Mouse (Mus musculus) lung, postnatal 0 days (tissue): Measurements from ENCODE around the gene Supt5. TPM values are rescaled to one million over a fixed set of nuclear protein-coding genes. Genes with fewer than 3 reads are reported as not detected.

Source experiments
- ATAC-seq: fragments of 200-750 bp; cut with Nextera tagmentation; 2 replicates; pipeline ENCODE4 v1.8.0; 2017; ENCODE audit warnings: moderate library complexity
- DNase-seq: peaks from one replicate; pipeline ENCODE4 v3.0.0-alpha.2; 2016; ENCODE audit warnings: low spot score
- H3K27ac ChIP-seq: fragments of 300-500 bp; sonication (generic); 2 replicates; pipeline ENCODE4 v1.5.1; 2014; ENCODE audit warnings: antibody characterized with exemption, mild to moderate bottlenecking, low read length, mixed read lengths
- H3K27me3 ChIP-seq: fragments of 300-500 bp; sonication (generic); replicated peaks from 2 replicates; pipeline ENCODE4 v1.6.1; 2014; ENCODE audit warnings: low read length, mixed read lengths; ENCODE audit not compliant: insufficient read depth
- H3K36me3 ChIP-seq: fragments of 300-500 bp; sonication (generic); 2 replicates; pipeline ENCODE4 v1.6.1; 2014; ENCODE audit warnings: low read length, mixed read lengths; ENCODE audit not compliant: insufficient read depth
- H3K4me1 ChIP-seq: fragments of 300-500 bp; sonication (generic); 2 replicates; pipeline ENCODE4 v1.6.1; 2014; ENCODE audit warnings: antibody characterized with exemption, low read depth, low read length, mixed read lengths; ENCODE audit not compliant: insufficient read depth
- H3K4me2 ChIP-seq: fragments of 300-500 bp; sonication (generic); replicated peaks from 2 replicates; pipeline ENCODE4 v1.6.1; 2014; ENCODE audit warnings: low read depth, mild to moderate bottlenecking, low read length, moderate library complexity, mixed read lengths
- H3K4me3 ChIP-seq: fragments of 300-500 bp; sonication (generic); 2 replicates; pipeline ENCODE4 v1.5.1; 2014; ENCODE audit warnings: low read depth, low read length
- H3K9ac ChIP-seq: fragments of 300-500 bp; sonication (generic); replicated peaks from 2 replicates; pipeline ENCODE4 v1.6.1; 2014; ENCODE audit warnings: low read depth, mild to moderate bottlenecking
- H3K9me3 ChIP-seq: fragments of 300-500 bp; sonication (generic); 2 replicates; pipeline ENCODE4 v1.6.1; 2016; ENCODE audit warnings: low read length, mixed read lengths
- CTCF ChIP-seq: IDR thresholded peaks from 2 replicates; pipeline ENCODE4 v1.5.1; 2016; ENCODE audit warnings: antibody characterized with exemption, mild to moderate bottlenecking
- EP300 ChIP-seq: IDR thresholded peaks from 2 replicates; pipeline ENCODE4 v1.6.1; 2016; ENCODE audit warnings: antibody characterized with exemption, mild to moderate bottlenecking, control low read depth
- WGBS: fragments of 180-500 bp; shearing (Covaris S2); extraction: QIAGEN DNeasy Blood & Tissue Kit; methylation state at CpG from one replicate; pipeline ENCODE4 v1.1.7; 2014; 5-methylcytosine and 5-hydroxymethylcytosine counted together
- polyA plus RNA-seq: library from polyadenylated mRNA; unstranded; fragments of >200 nt; fragmentation: Nextera tagmentation; extraction: Ambion mirVana; gene quantifications from 2 replicates; pipeline ENCODE4 v1.2.1, GENCODE M21; 2015

The Supt5 gene
- polyA plus RNA-seq, 1 experiment from 2014 or later: 39.7 TPM

DNA sequence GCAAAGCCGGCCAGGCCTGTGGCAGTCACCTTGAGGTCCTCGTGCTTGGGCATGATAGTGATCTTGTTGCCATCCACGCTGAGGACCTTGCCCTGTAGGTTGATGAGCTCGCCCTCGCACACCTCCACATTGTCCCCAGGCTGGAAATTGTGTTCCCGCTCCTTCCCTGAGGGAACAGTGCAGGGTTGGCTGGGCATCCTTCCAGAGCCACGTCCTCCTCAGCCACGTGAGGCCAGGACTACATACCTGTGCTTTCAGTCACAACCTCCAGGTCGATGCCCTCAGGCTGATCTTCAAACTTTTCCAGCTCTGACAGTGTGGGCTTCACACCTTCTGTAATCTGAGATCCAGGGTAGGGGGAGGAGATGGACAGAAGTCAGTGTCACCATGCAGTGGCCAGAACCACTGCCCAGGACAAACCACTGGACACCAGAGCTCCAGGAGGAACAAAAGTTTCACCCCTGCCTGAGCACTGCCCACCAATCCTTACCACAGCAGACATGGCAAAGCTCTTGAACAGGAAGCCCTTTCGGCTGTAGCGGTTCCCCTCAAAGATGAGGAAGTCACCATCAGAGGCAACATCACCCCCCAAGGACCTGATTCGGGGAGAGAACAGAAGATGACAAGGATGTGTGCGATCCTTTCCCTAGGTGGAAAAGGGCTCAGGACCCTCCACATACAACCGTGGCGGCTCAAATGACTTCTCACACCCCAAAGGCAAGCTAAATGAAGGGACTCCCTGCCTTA, 16.4 kb downstream of the Supt5 start:
- DNase-seq (no peak), ATAC-seq (no peak)
- whole genome bisulfite sequencing: 90% methylated on average over 15 of the region's 15 CpGs
- no peak overlapping the region for H3K4me2 ChIP-seq
- no peak overlapping the region for H3K27ac ChIP-seq
- H3K36me3 ChIP-seq: peaks cover 76% of the 10 kb centered on the region
- TF ChIP-seq EP300 (no peak), CTCF (no peak)
- H3K9me3 ChIP-seq: no peaks in the 10 kb centered on the region
- H3K4me1 ChIP-seq: no peaks in the 10 kb centered on the region
- H3K9ac ChIP-seq: no peak overlapping the region
- no peaks in the 10 kb centered on the region for H3K27me3 ChIP-seq
- H3K4me3 ChIP-seq: no peak overlapping the region

DNA sequence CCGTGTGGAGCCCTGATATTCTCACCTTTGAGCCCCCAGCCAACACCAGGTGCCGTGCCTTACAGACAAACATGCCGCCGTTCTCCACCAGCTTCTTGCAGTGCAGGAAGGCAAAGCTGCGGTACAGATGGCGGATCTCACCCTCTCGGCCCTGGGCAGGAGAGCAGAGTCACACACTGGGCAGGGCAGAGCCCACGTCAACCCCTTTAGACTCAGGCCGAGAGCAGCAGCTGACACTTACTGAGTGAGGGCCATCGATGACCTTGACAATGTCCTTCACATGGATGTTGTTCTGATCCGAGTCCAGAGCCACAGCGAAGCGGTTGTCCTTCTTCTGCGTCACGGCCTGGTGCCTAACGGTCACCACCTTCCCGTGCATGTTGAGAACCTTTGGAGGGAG, 19.8 kb downstream of the Supt5 start:
- DNase-seq: no peak
- Histone ChIP-seq H3K36me3 (peaks cover 74% of the 10 kb centered on the region), H3K9me3 (no peaks in the 10 kb centered on the region), H3K4me2 (no peak overlapping the region), H3K4me1 (no peaks in the 10 kb centered on the region), H3K9ac (no peak overlapping the region), H3K27me3 (no peaks in the 10 kb centered on the region), H3K4me3 (no peak overlapping the region), H3K27ac (no peak overlapping the region)
- ATAC-seq: no peak
- WGBS: 91% methylated on average over 17 of the region's 17 CpGs
- TF ChIP-seq EP300 (no peak), CTCF (no peak)

GRCm38 (mm10) chr7:28318036-28318435, 20.5 kb downstream of the Supt5 start:
- Histone ChIP-seq H3K27me3 (no peaks in the 10 kb centered on the region), H3K4me2 (no peak overlapping the region), H3K27ac (no peak overlapping the region), H3K9me3 (no peaks in the 10 kb centered on the region), H3K4me3 (no peak overlapping the region), H3K36me3 (peaks cover 68% of the 10 kb centered on the region), H3K9ac (no peak overlapping the region), H3K4me1 (no peaks in the 10 kb centered on the region)
- TF ChIP-seq CTCF (no peak), EP300 (no peak)
- ATAC-seq: no peak
- no peak for DNase-seq
- WGBS: 79% methylated on average over 3 of the region's 3 CpGs

GRCm38 (mm10) chr7:28311926-28312543, 26.5 kb downstream of the Supt5 start, which contains the start of gene Timm50:
Timm50 (minus strand) TSS chr7:28312072.
- no peaks in the 10 kb centered on the region for H3K9me3 ChIP-seq
- H3K27me3 ChIP-seq: no peaks in the 10 kb centered on the region
- H3K4me3 ChIP-seq: peak within 1 kb of the TSS; percentile 84
- H3K9ac ChIP-seq: peak within 1 kb of the TSS; percentile 66
- DNase-seq: peak; percentile 99
- peak within 1 kb of the TSS; percentile 48; the same call in 1 of the 2 replicates for H3K27ac ChIP-seq
- peak; percentile 17; the same call in 1 of the 2 replicates for TF ChIP-seq EP300
- peak; percentile 31 for TF ChIP-seq CTCF
- H3K4me1 ChIP-seq: no peaks in the 10 kb centered on the region; the same call in 1 of the 2 replicates
- H3K4me2 ChIP-seq: peak within 1 kb of the TSS; percentile 93
- under 1% methylated on average over 33 of the region's 45 CpGs for WGBS
- peak; percentile 99 for ATAC-seq
- peaks cover 27% of the 10 kb centered on the region; the same call in 1 of the 2 replicates for H3K36me3 ChIP-seq

DNA sequence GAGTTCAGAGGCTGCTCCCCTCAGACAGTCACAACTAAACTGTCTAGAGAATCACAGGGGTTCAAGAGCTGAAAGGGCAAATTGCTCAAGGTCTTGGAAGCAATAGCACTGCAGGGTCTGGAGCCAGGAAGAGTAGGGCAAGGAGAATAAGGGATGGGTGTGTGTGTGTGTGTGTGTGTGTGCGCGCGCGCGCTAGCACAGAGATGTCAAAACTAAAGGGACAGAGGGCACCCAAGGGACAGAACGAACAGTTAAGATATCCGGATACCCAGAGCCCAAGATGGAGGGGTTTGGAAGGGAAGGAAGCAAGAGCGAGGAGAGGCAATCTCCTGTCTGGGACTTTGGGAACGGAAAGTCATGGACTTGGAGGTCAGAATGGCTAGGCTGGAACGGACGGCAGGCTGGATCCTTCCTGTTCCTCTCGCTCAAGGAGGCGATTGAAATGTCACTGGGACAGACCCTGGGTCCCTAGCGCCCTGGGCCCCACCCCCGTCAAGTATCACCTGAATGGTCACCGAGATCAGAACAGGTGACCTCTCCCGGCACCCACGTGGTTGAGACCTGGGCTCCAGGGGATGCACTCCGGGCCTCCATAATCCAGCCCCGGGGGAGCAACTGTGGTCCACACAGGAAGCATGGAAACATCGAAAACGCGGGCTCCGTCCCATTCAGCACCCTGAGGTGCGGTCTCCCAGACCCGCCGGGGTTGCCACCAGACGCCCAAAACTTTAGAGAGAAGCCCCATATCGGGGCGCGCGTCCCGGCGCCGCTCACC, 27.2 kb downstream of the Supt5 start:
- H3K36me3 ChIP-seq: peaks cover 23% of the 10 kb centered on the region; the same call in 1 of the 2 replicates

GRCm38 (mm10) chr7:28309737-28310136, 28.8 kb downstream of the Supt5 start:
- Histone ChIP-seq H3K36me3 (0 out of 2 replicates have a peak, but pooled peaks cover 14% of the 10 kb centered on the region), H3K9me3 (no peaks in the 10 kb centered on the region), H3K27me3 (no peaks in the 10 kb centered on the region), H3K4me1 (no peaks in the 10 kb centered on the region; the same call in 1 of the 2 replicates), H3K27ac (no peak overlapping the region), H3K9ac (no peak overlapping the region), H3K4me3 (no peak overlapping the region), H3K4me2 (no peak overlapping the region)
- TF ChIP-seq EP300 (no peak), CTCF (no peak)
- ATAC-seq: no peak
- 67% methylated on average over 9 of the region's 9 CpGs for WGBS
- DNase-seq: no peak

More for the DNA sequence above, 27.2 kb downstream of the Supt5 start:
- Histone ChIP-seq H3K4me1 (no peaks in the 10 kb centered on the region; the same call in 1 of the 2 replicates), H3K9ac (peak overlapping the region; percentile 66), H3K9me3 (no peaks in the 10 kb centered on the region), H3K4me2 (peak overlapping the region; percentile 93), H3K27ac (peak overlapping the region; percentile 48; the same call in 1 of the 2 replicates), H3K27me3 (no peaks in the 10 kb centered on the region), H3K4me3 (peak overlapping the region; percentile 84)
- 4% methylated on average over 34 of the region's 35 CpGs for WGBS
- TF ChIP-seq EP300: no peak
- no peak for TF ChIP-seq CTCF
- ATAC-seq (peak; percentile 53), DNase-seq (peak; percentile 34)
